Mouse (Mus musculus) liver, postnatal 0 days (tissue): ENCODE measurements at regions not wholly inside any gene's neighbourhood (a gene's known extent, or its start where the extent isn't known, plus 50 kb on each side); places are given as distances from the start of the nearest gene placed in this dataset.

Experiments used
- CTCF ChIP-seq: sonication (generic); IDR thresholded peaks from 2 replicates; pipeline ENCODE4 v1.5.1; 2016; ENCODE audit warnings: antibody characterized with exemption, low read depth
- EP300 ChIP-seq: IDR thresholded peaks from 2 replicates; pipeline ENCODE4 v1.6.1; 2016; ENCODE audit warnings: antibody characterized with exemption, low read depth, mild to moderate bottlenecking

DNA sequence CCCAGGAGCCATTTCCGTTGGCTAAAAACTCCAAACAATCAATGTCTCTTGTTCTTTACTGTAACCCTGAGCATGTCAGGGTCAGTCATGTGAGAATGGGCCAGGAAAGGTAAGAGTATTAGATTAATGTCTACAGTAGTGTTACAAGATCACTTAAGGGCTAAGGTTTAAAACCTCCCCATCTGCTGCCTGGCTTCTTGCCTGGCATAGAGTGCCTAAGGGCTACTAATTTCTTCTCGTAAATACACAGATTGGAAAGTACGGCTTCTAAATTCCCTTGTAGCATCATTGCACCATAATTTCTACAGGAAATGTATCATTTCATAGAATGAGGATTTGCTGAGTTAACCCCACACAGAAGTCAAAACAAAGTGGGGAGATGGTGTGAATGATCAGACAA lies 281.0 kb downstream of the Col12a1 start:
- TF ChIP-seq EP300 (no peak), CTCF (no peak)
